Mouse (Mus musculus) kidney, postnatal 10 days (tissue): ENCODE results near the gene Olfr870.
"Not testable (repeated sequence)": the region's sequence is repeated elsewhere in the genome, so short reads cannot be mapped to it uniquely, and the experiment has no call there.

Source experiments
- DNase-seq: peaks from one replicate; pipeline ENCODE4 v3.0.0; 2021; ENCODE audit warnings: mixed read lengths

Gene Olfr870

GRCm38 (mm10) chr9:20173957-20174356 lies at the start of gene Olfr870:
TSS of gene Olfr870 (minus strand) at chr9:20174057.
- DNase-seq = no peak

GRCm38 (mm10) chr9:20211907-20212306 lies 38.0 kb upstream of the Olfr870 start, which contains the start of gene Olfr871:
TSS of gene Olfr871 (plus strand) at chr9:20212207.
- no peak for DNase-seq

- no peak for DNase-seq
These were observed 37.6 kb upstream of the Olfr870 start for GRCm38 (mm10) chr9:20211477-20211876.

- no peak for DNase-seq
These were observed 37.0 kb upstream of the Olfr870 start for GRCm38 (mm10) chr9:20210812-20211211.

GRCm38 (mm10) chr9:20203413-20203984 lies 29.6 kb upstream of the Olfr870 start:
- not testable (repeated sequence) for DNase-seq

GRCm38 (mm10) chr9:20202131-20202530 lies 28.3 kb upstream of the Olfr870 start:
- DNase-seq = no peak

GRCm38 (mm10) chr9:20179463-20179862 lies 5.6 kb upstream of the Olfr870 start:
- DNase-seq = no peak

- no peak for DNase-seq
These were observed 24.2 kb downstream of the Olfr870 start for GRCm38 (mm10) chr9:20149706-20150105.

- no peak for DNase-seq
These were observed 45.1 kb downstream of the Olfr870 start, which contains the start of gene Olfr869 for GRCm38 (mm10) chr9:20128709-20129108. TSS of gene Olfr869 (plus strand) at chr9:20129009.
